Mouse (Mus musculus) cerebellum, adult 2 months (tissue): ENCODE results near the gene Naip5.
"Not testable (repeated sequence)": the region's sequence is repeated elsewhere in the genome, so short reads cannot be mapped to it uniquely, and the experiment has no call there.

Experiments used
- CTCF ChIP-seq: fragments of 200-500 bp; IDR thresholded peaks from 2 replicates; pipeline ENCODE4 v1.5.1; 2011; ENCODE audit warnings: low read depth, mild to moderate bottlenecking, control low read depth, low read length, moderate library complexity, borderline replicate concordance; ENCODE audit not compliant: insufficient read depth
- POLR2A ChIP-seq: fragments of 200-500 bp; IDR thresholded peaks from 2 replicates; pipeline ENCODE4 v1.6.1; 2011; ENCODE audit warnings: low read length, control low read depth, borderline replicate concordance; ENCODE audit not compliant: insufficient read depth

GRCm38 (mm10) chr13:100255925-100256324, 9.8 kb upstream of the Naip5 start:
- TF ChIP-seq CTCF, POLR2A: not testable (repeated sequence)
